Mouse (Mus musculus) midbrain, embryonic 14.5 days (tissue): ENCODE measurements at regions not wholly inside any gene's neighbourhood (a gene's known extent, or its start where the extent isn't known, plus 50 kb on each side); places are given as distances from the start of the nearest gene placed in this dataset.

Experiments
- ATAC-seq: fragments of 200-750 bp; cut with Nextera tagmentation; 2 replicates; pipeline ENCODE4 v1.8.0; 2017; ENCODE audit warnings: moderate number of reproducible peaks, moderate library complexity; ENCODE audit not compliant: low FRiP score, low TSS enrichment
- DNase-seq: peaks from one replicate; pipeline ENCODE4 v3.0.0-alpha.2; 2015
- H3K27ac ChIP-seq: fragments of 300-500 bp; sonication (generic); replicated peaks from 2 replicates; pipeline ENCODE4 v1.5.1; 2014; ENCODE audit warnings: mild to moderate bottlenecking, low read depth, low read length, moderate library complexity
- H3K27me3 ChIP-seq: fragments of 300-500 bp; sonication (generic); 2 replicates; pipeline ENCODE4 v1.6.1; 2014; ENCODE audit warnings: low read length, control low read depth, mixed read lengths; ENCODE audit not compliant: control insufficient read depth, insufficient read depth
- H3K36me3 ChIP-seq: fragments of 300-500 bp; sonication (generic); 2 replicates; pipeline ENCODE4 v1.6.1; 2014; ENCODE audit warnings: low read length, control low read depth; ENCODE audit not compliant: control insufficient read depth, insufficient read depth
- H3K4me1 ChIP-seq: fragments of 300-500 bp; sonication (generic); 2 replicates; pipeline ENCODE4 v1.6.1; 2014; ENCODE audit warnings: mild to moderate bottlenecking, antibody characterized with exemption, low read length, control low read depth; ENCODE audit not compliant: control insufficient read depth, insufficient read depth
- H3K4me2 ChIP-seq: fragments of 300-500 bp; sonication (generic); 2 replicates; pipeline ENCODE4 v1.6.1; 2014; ENCODE audit warnings: mild to moderate bottlenecking, low read length, moderate library complexity
- H3K4me3 ChIP-seq: fragments of 300-500 bp; sonication (generic); replicated peaks from 2 replicates; pipeline ENCODE4 v1.5.1; 2014; ENCODE audit warnings: low read depth, low read length
- H3K9ac ChIP-seq: fragments of 300-500 bp; sonication (generic); replicated peaks from 2 replicates; pipeline ENCODE4 v1.6.1; 2014; ENCODE audit warnings: mild to moderate bottlenecking, low read length, moderate library complexity
- H3K9me3 ChIP-seq: fragments of 300-500 bp; sonication (generic); 2 replicates; pipeline ENCODE4 v1.6.1; 2016; ENCODE audit warnings: low read length, control low read depth, mixed read lengths; ENCODE audit not compliant: control insufficient read depth
- WGBS: fragments of 180-500 bp; shearing (Covaris S2); extraction: QIAGEN DNeasy Blood & Tissue Kit; methylation state at CpG from one replicate; pipeline ENCODE4 v1.1.7; 2014; 5-methylcytosine and 5-hydroxymethylcytosine counted together

DNA sequence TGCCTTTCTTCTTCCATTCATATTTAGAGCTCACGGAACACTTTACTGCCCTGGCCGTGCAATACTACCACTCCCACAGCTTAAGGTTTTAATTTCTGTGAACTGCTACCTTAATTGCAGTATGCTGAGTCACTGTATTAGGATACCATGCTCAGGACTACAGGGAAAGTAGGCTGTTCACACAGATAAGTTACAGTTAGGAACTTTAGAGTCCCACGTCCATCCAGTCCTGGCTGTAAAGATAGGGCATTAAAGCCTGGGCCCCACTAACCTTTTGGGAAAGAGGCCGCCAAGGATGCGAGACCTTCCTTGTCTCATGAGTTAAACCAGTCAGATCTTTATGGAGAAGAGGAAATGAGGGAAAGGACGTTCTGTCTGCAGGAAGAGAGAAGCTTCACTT is 574.6 kb downstream of the Stpg2 start:
- Histone ChIP-seq H3K9ac (no peak overlapping the region), H3K4me3 (no peak overlapping the region), H3K27ac (no peak overlapping the region), H3K36me3 (no peaks in the 10 kb centered on the region), H3K4me1 (0 out of 2 replicates have a peak, but pooled peaks cover 2% of the 10 kb centered on the region), H3K27me3 (no peaks in the 10 kb centered on the region), H3K9me3 (no peaks in the 10 kb centered on the region), H3K4me2 (no peak overlapping the region)
- WGBS = 85% methylated on average over 6 of the region's 6 CpGs
- ATAC-seq = no peak
- no peak for DNase-seq

DNA sequence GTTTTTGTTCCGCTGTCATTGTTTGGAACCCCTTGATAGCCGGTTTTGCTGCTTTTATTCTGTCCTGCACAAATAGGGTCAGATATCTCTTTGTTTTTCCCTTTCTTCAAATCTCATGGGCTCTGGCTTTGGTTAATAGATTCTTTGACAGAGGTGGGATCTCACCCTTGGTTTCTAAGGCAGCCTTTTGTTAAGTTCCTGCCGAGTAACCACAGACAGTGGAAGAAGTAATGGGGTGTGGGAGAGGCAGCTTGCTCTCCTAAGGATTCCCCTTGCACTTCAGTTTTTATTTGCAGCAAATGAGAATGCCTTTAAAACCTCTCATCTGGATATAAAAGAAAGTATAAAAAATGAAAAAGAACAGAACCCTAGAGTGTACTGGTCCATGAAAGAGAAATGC is 577.9 kb downstream of the Stpg2 start:
- no peaks in the 10 kb centered on the region for H3K9me3 ChIP-seq
- 0 out of 2 replicates have a peak, but pooled peaks cover 2% of the 10 kb centered on the region for H3K4me1 ChIP-seq
- H3K4me2 ChIP-seq = no peak overlapping the region
- no peaks in the 10 kb centered on the region for H3K36me3 ChIP-seq
- 24% methylated on average over 3 of the region's 3 CpGs for WGBS
- no peak for DNase-seq
- H3K27ac ChIP-seq = no peak overlapping the region
- H3K27me3 ChIP-seq = no peaks in the 10 kb centered on the region
- ATAC-seq = no peak
- H3K4me3 ChIP-seq = no peak overlapping the region
- no peak overlapping the region for H3K9ac ChIP-seq

DNA sequence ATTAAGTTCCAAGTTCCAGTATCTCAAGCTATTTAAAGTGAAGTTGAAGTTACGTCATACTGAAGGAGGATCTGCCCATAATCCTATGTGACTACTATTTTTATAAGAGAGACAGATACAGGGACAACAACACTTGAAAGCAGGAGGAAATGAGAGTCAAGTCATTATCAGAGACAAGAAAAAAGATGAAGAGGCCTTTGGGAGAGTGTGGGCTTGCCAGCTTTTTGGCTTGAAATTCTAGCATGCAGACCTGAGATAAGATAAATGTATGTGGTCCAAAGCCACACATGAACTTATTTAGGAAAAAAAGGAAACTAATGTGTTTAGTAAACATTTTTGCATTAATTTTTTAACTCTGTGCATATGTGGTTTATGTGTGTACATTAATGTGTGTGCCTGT is 581.0 kb downstream of the Stpg2 start:
- H3K27ac ChIP-seq = no peak overlapping the region
- no peak for ATAC-seq
- no peaks in the 10 kb centered on the region for H3K27me3 ChIP-seq
- H3K9ac ChIP-seq = no peak overlapping the region
- H3K36me3 ChIP-seq = no peaks in the 10 kb centered on the region
- H3K4me2 ChIP-seq = no peak overlapping the region
- DNase-seq = no peak
- 85% methylated on average over 1 of the region's 1 CpGs for WGBS
- no peak overlapping the region for H3K4me3 ChIP-seq
- no peaks in the 10 kb centered on the region for H3K9me3 ChIP-seq
- H3K4me1 ChIP-seq = 0 out of 2 replicates have a peak, but pooled peaks cover 2% of the 10 kb centered on the region

DNA sequence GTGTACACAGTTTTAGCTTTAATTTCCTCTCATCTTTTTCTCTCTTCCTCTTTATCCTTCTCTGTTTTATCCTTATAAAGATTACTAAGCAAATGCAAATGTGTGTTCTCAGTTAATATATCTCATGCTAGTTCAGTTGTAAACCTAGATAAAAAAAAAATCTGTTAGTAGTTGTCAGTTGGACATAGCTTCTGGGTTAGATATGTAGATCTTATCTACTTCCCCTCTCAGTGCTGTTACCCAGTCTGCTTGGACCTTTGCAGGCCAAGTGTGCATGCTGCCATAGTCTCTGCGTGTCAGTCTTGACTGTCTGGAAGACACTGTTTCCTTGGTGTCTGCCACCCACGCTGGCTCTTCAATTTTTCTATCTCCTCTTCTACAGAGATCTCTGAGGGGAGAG is 583.4 kb downstream of the Stpg2 start:
- Histone ChIP-seq H3K4me2 (no peak overlapping the region), H3K4me1 (no peaks in the 10 kb centered on the region), H3K36me3 (no peaks in the 10 kb centered on the region), H3K4me3 (no peak overlapping the region), H3K27me3 (no peaks in the 10 kb centered on the region), H3K9me3 (no peaks in the 10 kb centered on the region), H3K27ac (no peak overlapping the region), H3K9ac (no peak overlapping the region)
- ATAC-seq (no peak), DNase-seq (no peak)
- WGBS = 87% methylated on average over 2 of the region's 2 CpGs

DNA sequence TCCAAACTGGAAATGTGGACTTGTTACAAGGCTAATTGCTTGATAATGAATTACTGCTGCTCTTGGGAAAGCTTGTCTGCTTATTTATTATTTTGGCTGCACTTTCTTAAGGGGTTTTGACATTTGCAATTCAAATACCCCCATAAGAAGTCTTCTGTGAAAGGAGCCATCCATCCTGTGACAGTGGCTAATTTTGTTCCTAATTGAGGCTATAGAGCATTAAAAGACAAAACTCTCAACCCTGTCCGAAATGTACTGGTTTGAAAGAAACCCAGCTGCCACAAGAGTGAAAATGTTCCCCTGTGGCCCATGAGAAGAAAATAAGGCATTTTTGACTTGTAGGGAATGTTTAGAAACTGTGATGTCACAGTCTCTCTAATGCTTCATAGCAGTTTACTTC is 591.2 kb downstream of the Stpg2 start:
- Histone ChIP-seq H3K27me3 (no peaks in the 10 kb centered on the region), H3K9ac (no peak overlapping the region), H3K36me3 (no peaks in the 10 kb centered on the region), H3K4me2 (no peak overlapping the region), H3K4me3 (no peak overlapping the region), H3K9me3 (no peaks in the 10 kb centered on the region), H3K27ac (no peak overlapping the region), H3K4me1 (no peaks in the 10 kb centered on the region)
- ATAC-seq (no peak), DNase-seq (no peak)
- WGBS = 56% methylated on average over 1 of the region's 1 CpGs

DNA sequence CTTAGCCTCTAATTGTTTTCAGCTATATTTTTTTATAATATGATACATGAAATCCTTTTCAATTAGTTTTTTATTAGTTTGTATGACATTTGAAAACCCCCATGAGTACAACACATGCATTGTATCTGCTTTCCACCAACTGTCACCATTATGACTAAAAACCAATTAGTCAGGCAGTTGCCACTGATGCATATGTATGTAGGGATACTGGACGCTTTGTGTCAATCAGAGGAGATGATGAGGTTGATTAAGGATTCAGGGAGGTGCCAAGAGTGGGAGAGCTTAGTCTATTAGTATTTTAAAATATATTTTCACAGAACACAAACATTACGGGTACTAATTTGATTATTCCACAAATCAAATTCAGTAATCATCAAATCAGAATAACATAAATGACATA is 593.6 kb downstream of the Stpg2 start:
- ATAC-seq (no peak; the same call in 1 of the 2 replicates), DNase-seq (no peak)
- no peaks in the 10 kb centered on the region for H3K9me3 ChIP-seq
- no peaks in the 10 kb centered on the region for H3K27me3 ChIP-seq
- H3K4me1 ChIP-seq = no peaks in the 10 kb centered on the region
- no peak overlapping the region for H3K27ac ChIP-seq
- no peak overlapping the region for H3K9ac ChIP-seq
- no peak overlapping the region for H3K4me3 ChIP-seq
- 54% methylated on average over 2 of the region's 2 CpGs for whole genome bisulfite sequencing
- H3K36me3 ChIP-seq = no peaks in the 10 kb centered on the region
- H3K4me2 ChIP-seq = no peak overlapping the region

DNA sequence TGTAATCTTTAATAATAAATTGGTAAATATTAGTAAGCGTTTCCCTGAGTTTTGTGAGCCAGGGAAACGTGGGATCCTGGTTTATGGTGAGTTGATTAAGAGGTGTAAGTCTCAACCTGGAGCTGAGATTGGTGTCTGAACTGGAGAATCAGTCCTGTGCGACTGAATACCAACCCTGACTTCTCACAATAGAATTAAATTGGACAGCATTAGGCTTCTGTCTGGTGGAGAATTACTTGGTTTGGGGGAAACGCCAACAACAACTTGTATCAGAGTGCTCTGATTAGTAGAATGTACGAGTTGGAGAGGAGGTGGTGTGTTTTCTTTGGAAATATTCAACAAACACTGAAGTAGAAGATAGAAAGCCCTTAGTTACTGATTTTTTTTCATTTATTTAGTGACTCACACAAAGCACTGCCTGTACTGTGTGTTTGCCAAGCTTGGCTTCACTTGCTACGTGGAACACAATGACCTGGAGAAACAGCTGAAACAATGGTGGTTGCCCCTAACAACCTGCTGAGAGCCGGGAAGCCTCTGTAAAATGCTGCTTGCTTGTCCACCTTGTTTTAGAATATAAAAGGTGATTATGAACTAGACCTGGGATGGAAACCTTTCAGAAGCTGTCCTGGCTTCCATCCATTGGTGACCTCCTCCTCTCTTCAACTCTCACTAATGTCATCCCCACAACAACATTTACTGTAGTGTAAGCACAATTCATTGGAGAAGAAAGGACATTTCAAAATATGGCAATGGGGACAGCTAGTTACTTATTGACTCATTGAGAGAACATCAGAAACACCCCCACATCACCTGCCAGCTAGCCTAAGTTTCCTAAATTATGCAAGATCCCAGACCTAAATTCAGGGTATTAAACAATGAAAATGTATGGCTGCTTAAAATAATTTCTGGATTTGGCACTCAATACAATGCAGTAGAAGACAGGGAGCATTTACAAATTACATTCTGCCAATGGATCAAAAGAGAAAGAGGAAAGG is 597.5 kb downstream of the Stpg2 start:
- Histone ChIP-seq H3K27me3 (no peaks in the 10 kb centered on the region), H3K9me3 (no peaks in the 10 kb centered on the region), H3K4me1 (no peaks in the 10 kb centered on the region), H3K4me3 (no peak overlapping the region), H3K9ac (no peak overlapping the region), H3K4me2 (no peak overlapping the region), H3K27ac (no peak overlapping the region), H3K36me3 (no peaks in the 10 kb centered on the region)
- 27% methylated on average over 7 of the region's 7 CpGs for WGBS
- ATAC-seq (no peak), DNase-seq (peak; percentile 33)

DNA sequence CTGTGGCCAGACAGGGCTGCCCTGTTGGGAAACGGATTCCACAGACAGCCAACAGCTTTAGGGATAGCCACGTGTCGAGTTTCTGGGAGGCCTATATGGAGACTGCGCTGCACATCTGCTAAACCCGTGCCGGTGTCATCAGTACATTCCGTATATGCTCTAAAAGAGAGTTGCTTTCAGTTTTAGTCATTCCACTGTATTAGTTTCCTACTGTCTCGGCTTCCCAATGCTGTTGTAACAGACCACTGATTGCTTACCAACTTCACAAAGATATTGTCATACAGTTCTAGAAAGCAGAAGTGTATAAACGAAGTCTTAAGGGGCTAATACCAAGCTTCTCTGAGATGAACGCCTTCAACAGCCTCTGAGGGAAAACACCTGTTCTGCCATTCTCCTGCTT is 622.5 kb downstream of the Stpg2 start:
- 92% methylated on average over 10 of the region's 10 CpGs for WGBS
- H3K4me3 ChIP-seq = no peak overlapping the region
- ATAC-seq = no peak
- H3K9me3 ChIP-seq = no peaks in the 10 kb centered on the region
- H3K4me1 ChIP-seq = no peaks in the 10 kb centered on the region
- no peak overlapping the region for H3K9ac ChIP-seq
- H3K4me2 ChIP-seq = no peak overlapping the region
- no peaks in the 10 kb centered on the region for H3K36me3 ChIP-seq
- H3K27ac ChIP-seq = no peak overlapping the region
- DNase-seq = no peak
- no peaks in the 10 kb centered on the region for H3K27me3 ChIP-seq

DNA sequence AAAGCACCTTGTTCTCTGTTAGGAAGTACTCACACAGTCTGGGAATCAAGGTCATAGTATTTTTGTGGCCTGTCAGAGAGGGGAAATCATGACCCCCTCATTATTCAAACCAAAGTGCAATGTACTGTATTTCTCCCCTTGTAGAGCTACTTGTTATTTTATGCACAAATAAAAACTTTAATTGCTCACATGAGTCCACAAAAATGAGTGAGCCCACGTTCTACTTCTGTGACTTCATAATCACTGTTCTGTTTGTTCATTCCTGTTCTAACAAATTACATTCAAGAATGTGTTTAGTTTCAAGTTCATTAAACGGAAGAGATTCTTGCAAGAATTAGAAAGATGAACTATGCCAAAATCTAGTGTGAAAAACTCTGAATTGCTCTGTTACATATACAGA is 623.1 kb downstream of the Stpg2 start:
- no peak for ATAC-seq
- DNase-seq = no peak
- Histone ChIP-seq H3K27ac (no peak overlapping the region), H3K9ac (no peak overlapping the region), H3K36me3 (no peaks in the 10 kb centered on the region), H3K4me2 (no peak overlapping the region), H3K4me3 (no peak overlapping the region), H3K4me1 (no peaks in the 10 kb centered on the region), H3K27me3 (no peaks in the 10 kb centered on the region), H3K9me3 (no peaks in the 10 kb centered on the region)
- 88% methylated on average over 2 of the region's 2 CpGs for WGBS
